Mouse (Mus musculus) liver, embryonic 15.5 days (tissue): ENCODE measurements around the gene Cdadc1. TPM values are rescaled to one million over a fixed set of nuclear protein-coding genes. Genes with fewer than 3 reads are reported as not detected.

Experiments
- ATAC-seq: fragments of 200-750 bp; cut with Nextera tagmentation; 2 replicates; pipeline ENCODE4 v1.8.0; 2017; ENCODE audit warnings: moderate number of reproducible peaks, mild to moderate bottlenecking, moderate library complexity; ENCODE audit not compliant: insufficient read depth
- H3K27ac ChIP-seq: fragments of 300-500 bp; sonication (generic); replicated peaks from 2 replicates; pipeline ENCODE4 v1.5.1; 2015; ENCODE audit warnings: mild to moderate bottlenecking, inconsistent platforms
- H3K27me3 ChIP-seq: fragments of 300-500 bp; sonication (generic); 2 replicates; pipeline ENCODE4 v1.6.1; 2015; ENCODE audit warnings: mild to moderate bottlenecking, inconsistent platforms
- H3K36me3 ChIP-seq: fragments of 300-500 bp; sonication (generic); replicated peaks from 2 replicates; pipeline ENCODE4 v1.6.1; 2015; ENCODE audit warnings: moderate library complexity, mild to moderate bottlenecking, inconsistent platforms
- H3K4me1 ChIP-seq: fragments of 300-500 bp; sonication (generic); replicated peaks from 2 replicates; pipeline ENCODE4 v1.6.1; 2015; ENCODE audit warnings: inconsistent platforms
- H3K4me2 ChIP-seq: fragments of 300-500 bp; sonication (generic); 2 replicates; pipeline ENCODE4 v1.6.1; 2015; ENCODE audit warnings: moderate library complexity, mild to moderate bottlenecking, inconsistent platforms
- H3K4me3 ChIP-seq: fragments of 300-500 bp; sonication (generic); replicated peaks from 2 replicates; pipeline ENCODE4 v1.5.1; 2015; ENCODE audit warnings: mild to moderate bottlenecking, inconsistent platforms
- H3K9ac ChIP-seq: fragments of 300-500 bp; sonication (generic); 2 replicates; pipeline ENCODE4 v1.6.1; 2015; ENCODE audit warnings: moderate library complexity, mild to moderate bottlenecking, inconsistent platforms
- H3K9me3 ChIP-seq: fragments of 300-500 bp; sonication (generic); replicated peaks from 2 replicates; pipeline ENCODE4 v1.6.1; 2016; ENCODE audit warnings: inconsistent platforms
- WGBS: fragments of 180-500 bp; shearing (Covaris S2); methylation state at CpG from one replicate; pipeline ENCODE4 v1.1.7; 2015; ENCODE audit warnings: mixed read lengths; ENCODE audit not compliant: insufficient replicate concordance; 5-methylcytosine and 5-hydroxymethylcytosine counted together
- polyA plus RNA-seq: library from polyadenylated mRNA; unstranded; fragments of >200 nt; fragmentation: Nextera tagmentation; extraction: Ambion mirVana; gene quantifications from 2 replicates; pipeline ENCODE4 v1.2.1, GENCODE M21; 2015

The Cdadc1 gene
- 15.0 and 15.8 TPM in 2 replicates for polyA plus RNA-seq

DNA sequence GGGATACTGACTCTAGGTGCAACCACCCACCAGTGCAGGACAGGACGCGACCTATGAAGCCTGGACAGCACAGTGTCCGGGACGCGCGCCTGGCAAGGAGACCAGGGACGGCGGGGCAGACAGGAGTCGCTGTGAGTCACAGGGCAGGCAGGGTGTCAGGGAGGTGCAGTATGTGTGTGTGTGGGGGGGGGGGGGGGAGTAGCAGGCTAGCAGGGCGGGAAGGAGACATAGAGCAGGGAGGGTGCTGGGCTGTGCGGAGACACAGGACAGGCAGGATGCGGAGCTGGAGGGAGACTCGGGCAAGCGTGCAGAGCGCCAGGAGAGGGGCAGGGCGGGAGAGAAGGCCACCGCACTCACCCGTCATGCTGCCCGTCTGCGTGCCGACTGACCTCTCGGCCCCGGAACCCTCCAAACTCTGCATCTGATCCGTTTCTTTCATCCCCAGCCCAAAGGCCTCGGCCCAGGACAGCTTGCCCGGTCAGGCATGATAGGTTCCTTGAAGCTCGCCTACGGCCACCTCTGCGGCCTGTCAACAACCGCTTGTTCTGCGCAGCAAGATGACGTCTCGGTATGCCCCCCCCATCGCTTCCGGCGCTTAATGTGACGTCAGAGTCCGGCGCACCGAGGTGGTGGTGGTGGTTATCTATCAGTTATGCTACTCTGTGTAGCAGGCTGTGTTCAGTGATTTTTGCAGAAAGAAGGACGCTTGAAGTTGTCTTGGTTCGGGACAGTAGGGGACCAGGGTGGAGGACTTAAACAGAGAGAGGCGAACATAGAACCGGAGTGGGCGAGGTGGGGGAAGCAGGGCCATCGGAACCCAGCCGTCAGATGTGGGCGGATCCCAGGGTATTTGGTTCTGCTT, at the start of gene Cdadc1:
Gene Cdadc1, minus strand, starts transcription at position 562 of the 862 bp plus-strand sequence.
- under 1% methylated on average over 48 of the region's 48 CpGs for WGBS
- no peaks in the 10 kb centered on the region for H3K9me3 ChIP-seq
- peak within 1 kb of the TSS; percentile 86 for H3K9ac ChIP-seq
- H3K4me3 ChIP-seq: peak within 1 kb of the TSS; percentile 92
- no peaks in the 10 kb centered on the region for H3K27me3 ChIP-seq
- ATAC-seq: peak; percentile 94
- peaks cover 14% of the 10 kb centered on the region for H3K4me1 ChIP-seq
- H3K27ac ChIP-seq: peak within 1 kb of the TSS; percentile 76
- H3K36me3 ChIP-seq: 0 out of 2 replicates have a peak, but pooled peaks cover 9% of the 10 kb centered on the region
- peak within 1 kb of the TSS; percentile 86 for H3K4me2 ChIP-seq

DNA sequence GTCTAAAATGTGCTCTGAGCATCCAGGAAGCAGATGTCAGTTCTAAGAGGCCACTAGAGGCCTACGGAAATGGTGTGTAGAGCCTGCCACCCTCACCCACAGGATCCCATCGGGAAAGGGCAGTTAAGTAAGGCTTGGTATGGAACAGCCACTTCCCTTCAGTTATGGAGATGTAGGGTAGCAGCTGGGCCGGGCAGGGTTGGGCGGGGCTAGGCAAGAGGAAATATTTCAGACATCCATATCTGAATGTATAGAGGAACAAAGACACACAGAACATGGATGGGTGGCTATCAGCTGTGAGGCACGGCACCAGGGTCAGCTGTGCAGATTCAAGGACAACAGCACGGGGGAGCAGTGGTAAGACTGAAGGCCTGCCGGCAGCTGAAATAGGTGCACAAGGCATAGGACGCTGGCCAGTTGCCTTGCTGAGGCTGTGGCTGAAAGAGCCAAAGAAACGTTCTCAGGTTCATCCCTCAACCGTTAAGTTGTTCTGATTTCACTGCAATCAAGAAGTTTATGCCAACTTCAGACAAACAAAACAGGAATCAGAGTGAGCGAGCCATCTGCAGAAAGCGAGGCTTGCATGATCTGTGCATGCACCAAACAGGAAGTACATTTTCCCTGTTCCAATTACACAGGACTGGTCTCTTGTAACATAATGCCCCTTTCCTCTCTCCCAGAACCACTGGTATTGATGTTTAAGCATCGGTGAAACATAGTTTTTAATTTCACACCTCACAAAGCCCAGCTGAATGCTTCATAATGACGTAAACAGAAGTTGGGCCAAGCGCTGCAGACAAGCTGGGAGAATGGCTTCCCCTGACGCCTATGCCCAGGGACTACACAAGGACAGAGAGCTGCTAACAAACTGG, 49.3 kb upstream of the Cdadc1 start:
- Histone ChIP-seq H3K27me3 (no peaks in the 10 kb centered on the region), H3K4me2 (no peak overlapping the region), H3K9me3 (no peaks in the 10 kb centered on the region), H3K36me3 (no peaks in the 10 kb centered on the region), H3K4me1 (0 out of 2 replicates have a peak, but pooled peaks cover 3% of the 10 kb centered on the region), H3K27ac (no peak overlapping the region), H3K4me3 (no peak overlapping the region), H3K9ac (no peak overlapping the region)
- WGBS: 49% methylated on average over 16 of the region's 16 CpGs
- ATAC-seq: no peak

DNA sequence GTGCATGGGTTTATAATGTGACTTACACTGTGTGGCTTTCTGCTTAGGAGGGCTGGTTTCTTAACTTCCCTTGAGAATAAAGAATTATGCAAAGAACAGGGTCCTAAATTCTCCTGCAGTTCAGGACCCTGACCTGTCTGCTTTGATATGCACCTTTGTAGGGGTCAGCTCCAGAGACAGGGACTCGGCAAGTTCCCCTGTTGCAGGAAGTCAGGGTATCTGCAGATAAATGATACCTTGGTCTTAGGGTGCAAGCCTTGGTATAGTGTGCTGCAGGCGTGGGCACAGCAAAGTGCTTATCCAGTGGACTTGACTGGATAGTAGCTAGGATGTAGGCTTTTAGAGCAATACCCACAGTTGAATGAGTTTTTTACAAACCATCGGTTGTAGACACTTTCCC, 47.1 kb upstream of the Cdadc1 start:
- Histone ChIP-seq H3K9me3 (no peaks in the 10 kb centered on the region), H3K9ac (no peak overlapping the region), H3K36me3 (no peaks in the 10 kb centered on the region), H3K4me3 (no peak overlapping the region), H3K27me3 (no peaks in the 10 kb centered on the region), H3K27ac (no peak overlapping the region), H3K4me1 (0 out of 2 replicates have a peak, but pooled peaks cover 3% of the 10 kb centered on the region), H3K4me2 (no peak overlapping the region)
- ATAC-seq: no peak
- 22% methylated on average over 3 of the region's 3 CpGs for WGBS

DNA sequence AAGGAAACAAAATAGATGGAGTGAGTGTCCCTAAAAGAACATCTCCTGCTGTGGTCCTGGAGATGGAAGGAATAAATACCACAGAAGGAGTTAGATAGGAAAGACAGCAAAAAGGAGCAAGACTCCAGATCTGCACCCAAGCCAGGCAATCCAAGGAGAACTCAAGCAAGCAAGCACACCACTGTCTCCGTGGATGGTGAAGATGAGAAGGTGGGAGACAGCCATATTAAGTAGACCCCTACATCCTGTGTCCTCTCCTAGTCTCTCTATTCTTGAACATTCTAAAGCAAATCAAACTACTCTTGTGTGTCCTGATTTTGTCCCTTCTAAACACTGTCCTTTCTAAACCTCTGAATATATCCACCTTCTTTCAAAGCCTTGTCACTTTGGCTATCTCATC, 46.4 kb upstream of the Cdadc1 start:
- 36% methylated on average over 1 of the region's 1 CpGs for WGBS
- no peak overlapping the region for H3K4me3 ChIP-seq
- H3K9me3 ChIP-seq: no peaks in the 10 kb centered on the region
- no peak overlapping the region for H3K27ac ChIP-seq
- no peak overlapping the region for H3K4me2 ChIP-seq
- H3K4me1 ChIP-seq: 0 out of 2 replicates have a peak, but pooled peaks cover 3% of the 10 kb centered on the region
- no peak for ATAC-seq
- H3K9ac ChIP-seq: no peak overlapping the region
- no peaks in the 10 kb centered on the region for H3K27me3 ChIP-seq
- H3K36me3 ChIP-seq: no peaks in the 10 kb centered on the region

DNA sequence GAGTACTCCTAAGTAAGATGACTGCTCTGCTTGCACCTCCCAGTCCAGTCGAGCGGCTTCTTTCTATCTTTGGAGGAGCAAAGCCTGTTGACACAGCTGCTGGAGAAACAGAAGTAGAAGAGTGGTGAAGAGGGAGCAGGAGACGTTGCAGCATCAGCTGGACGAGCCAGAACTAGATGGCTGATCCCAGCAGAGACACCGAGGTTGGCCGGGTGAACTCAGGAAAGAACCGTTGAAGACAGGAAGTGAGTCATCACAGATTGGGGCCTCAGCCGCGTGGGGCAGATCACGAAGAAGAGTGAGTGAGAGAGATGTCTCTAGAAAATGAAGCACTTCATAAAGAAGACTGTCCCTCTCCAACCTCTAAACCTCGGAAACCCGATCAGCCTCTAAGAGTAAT, 45.8 kb upstream of the Cdadc1 start:
- H3K9ac ChIP-seq: no peak overlapping the region
- 13% methylated on average over 12 of the region's 12 CpGs for WGBS
- no peaks in the 10 kb centered on the region for H3K36me3 ChIP-seq
- ATAC-seq: no peak
- H3K4me2 ChIP-seq: no peak overlapping the region
- no peaks in the 10 kb centered on the region for H3K27me3 ChIP-seq
- no peak overlapping the region for H3K4me3 ChIP-seq
- H3K27ac ChIP-seq: no peak overlapping the region
- H3K9me3 ChIP-seq: no peaks in the 10 kb centered on the region
- H3K4me1 ChIP-seq: 0 out of 2 replicates have a peak, but pooled peaks cover 3% of the 10 kb centered on the region

DNA sequence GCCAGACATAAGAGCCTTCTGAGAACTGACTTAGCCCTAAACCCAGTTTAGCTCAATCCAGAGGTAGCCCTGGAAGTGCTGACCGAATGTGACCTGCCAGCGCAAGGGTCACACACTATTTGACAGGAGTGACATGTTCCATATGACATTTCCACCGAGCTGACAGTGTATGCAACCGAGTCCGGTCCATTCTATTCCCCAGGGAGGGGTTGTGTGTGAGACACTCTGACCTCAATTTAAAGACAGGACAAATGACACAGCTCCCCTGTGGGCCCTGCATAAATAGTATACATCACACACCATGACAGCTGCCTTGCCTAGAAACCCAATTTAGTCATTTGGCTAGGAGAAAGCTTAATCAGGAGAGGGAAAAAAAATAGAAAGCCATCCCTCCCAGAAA, 44.1 kb upstream of the Cdadc1 start:
- Histone ChIP-seq H3K4me2 (no peak overlapping the region), H3K9me3 (no peaks in the 10 kb centered on the region), H3K4me1 (0 out of 2 replicates have a peak, but pooled peaks cover 3% of the 10 kb centered on the region), H3K9ac (no peak overlapping the region), H3K27ac (no peak overlapping the region), H3K36me3 (no peaks in the 10 kb centered on the region), H3K4me3 (no peak overlapping the region), H3K27me3 (no peaks in the 10 kb centered on the region)
- WGBS: 74% methylated on average over 5 of the region's 5 CpGs
- ATAC-seq: no peak

DNA sequence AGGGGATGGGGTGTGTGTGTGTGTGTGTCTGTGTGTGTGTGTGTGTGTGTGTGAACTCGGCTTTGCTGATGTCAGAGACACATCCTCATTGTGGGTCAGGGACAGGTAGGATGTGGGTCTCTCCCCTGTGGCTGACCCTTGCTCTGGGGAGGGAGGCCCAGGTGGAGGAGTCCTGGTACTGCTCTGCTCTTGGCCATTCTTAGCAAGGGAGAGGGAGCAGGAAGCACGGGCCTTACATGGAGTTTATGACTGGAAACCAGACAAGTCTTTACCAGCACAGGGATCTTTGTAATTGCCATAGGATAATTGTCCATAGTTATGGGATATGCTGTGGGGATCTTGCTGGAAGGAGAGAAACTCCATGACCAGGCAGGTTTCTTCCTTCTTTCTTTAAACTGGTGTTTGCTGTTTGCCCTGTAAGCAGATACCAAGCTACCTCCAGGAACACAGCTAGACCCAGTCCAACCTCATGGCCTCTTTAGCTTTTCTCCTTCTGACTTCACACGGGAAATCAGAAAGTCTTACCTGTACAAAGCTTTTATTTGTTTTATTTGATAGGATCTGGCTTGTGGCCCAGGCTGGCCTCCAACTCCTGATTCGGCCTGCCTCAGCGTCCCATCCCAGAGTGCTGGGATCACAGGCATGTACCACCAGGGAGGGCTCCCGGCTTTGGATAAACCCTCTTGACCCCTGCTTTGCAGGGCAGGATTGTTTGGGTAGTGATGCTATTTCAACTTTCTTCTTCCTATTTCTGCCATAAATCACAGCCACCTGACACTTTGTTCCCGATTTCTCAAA, 41.3 kb upstream of the Cdadc1 start:
- no peak overlapping the region for H3K4me3 ChIP-seq
- no peak overlapping the region for H3K9ac ChIP-seq
- H3K27me3 ChIP-seq: no peaks in the 10 kb centered on the region
- H3K4me1 ChIP-seq: no peaks in the 10 kb centered on the region
- no peaks in the 10 kb centered on the region for H3K9me3 ChIP-seq
- H3K4me2 ChIP-seq: no peak overlapping the region
- ATAC-seq: no peak
- H3K36me3 ChIP-seq: no peaks in the 10 kb centered on the region
- 52% methylated on average over 7 of the region's 7 CpGs for WGBS
- no peak overlapping the region for H3K27ac ChIP-seq

DNA sequence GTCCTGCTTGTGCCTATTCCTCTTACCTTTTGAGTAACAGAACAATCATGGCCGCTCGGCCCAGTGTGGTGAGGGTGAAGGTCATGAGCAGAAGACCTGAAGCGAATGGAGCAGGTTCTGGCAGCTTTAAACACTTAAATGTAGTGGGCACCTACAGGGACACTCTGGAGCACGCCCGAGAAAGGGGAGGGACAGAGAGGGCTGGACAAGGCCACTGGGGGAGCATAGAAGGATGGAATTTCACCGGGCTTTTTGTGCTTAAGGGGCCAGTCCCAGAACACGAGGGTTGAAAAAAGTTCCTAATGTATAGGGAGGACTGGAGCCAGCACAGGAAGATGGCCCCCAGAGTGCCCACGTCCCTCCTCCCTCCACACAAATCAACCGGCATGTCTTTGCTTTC, 36.2 kb upstream of the Cdadc1 start:
- WGBS: 67% methylated on average over 9 of the region's 9 CpGs
- no peak for ATAC-seq
- Histone ChIP-seq H3K9me3 (no peaks in the 10 kb centered on the region), H3K27ac (no peak overlapping the region), H3K9ac (no peak overlapping the region), H3K4me1 (no peaks in the 10 kb centered on the region), H3K27me3 (no peaks in the 10 kb centered on the region), H3K4me3 (no peak overlapping the region), H3K36me3 (no peaks in the 10 kb centered on the region), H3K4me2 (no peak overlapping the region)

DNA sequence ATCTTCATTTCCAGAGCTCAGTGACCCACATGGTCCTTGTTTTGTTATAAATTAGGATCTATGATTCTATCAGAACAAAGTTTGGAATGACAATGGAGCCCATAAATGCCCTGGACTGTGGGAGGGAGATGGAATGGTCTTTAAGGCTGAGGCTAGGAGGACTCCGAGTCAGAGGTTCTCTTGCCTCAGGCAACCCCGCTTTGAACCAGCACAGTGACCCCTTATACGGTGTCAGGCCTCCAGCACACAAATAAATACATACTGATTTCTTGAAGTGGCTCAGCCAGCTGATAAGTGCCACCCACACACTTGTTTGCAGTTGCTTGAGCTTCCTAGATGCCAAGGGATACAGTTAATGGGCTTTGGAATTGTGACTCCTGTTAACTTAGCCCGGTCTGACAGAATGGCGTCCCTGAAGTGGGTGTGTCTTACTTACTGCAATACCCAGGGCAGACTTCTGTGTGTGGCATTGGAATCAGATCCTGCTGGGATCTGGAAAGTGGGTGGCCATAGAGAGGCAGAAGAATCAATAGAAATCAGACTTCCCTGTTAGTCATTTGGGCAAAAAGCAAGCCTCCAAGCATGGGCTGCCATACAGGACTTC, 35.6 kb upstream of the Cdadc1 start:
- H3K4me1 ChIP-seq: no peaks in the 10 kb centered on the region
- no peak overlapping the region for H3K9ac ChIP-seq
- H3K27me3 ChIP-seq: no peaks in the 10 kb centered on the region
- H3K4me3 ChIP-seq: no peak overlapping the region
- no peak overlapping the region for H3K4me2 ChIP-seq
- H3K9me3 ChIP-seq: no peaks in the 10 kb centered on the region
- H3K36me3 ChIP-seq: no peaks in the 10 kb centered on the region
- 79% methylated on average over 5 of the region's 5 CpGs for WGBS
- ATAC-seq: no peak
- H3K27ac ChIP-seq: no peak overlapping the region

DNA sequence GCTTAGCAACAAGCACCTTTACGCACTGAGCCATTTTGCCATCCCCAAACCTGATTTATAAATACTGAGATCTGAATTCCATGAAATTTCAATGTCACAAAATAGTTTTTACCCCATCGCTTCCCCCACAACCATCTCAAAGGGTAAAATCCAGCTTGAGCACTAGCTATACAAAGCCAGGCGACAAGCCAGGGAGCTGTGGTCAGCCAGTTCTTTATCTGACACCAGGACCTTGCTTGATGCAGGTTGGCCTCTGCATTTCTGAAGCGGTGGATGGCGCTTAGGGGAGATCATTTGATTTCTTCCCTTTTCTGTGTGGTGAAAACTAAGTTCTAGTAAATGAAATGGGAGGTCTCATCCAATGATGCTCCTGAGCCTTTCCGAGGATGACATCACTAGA, 34.3 kb upstream of the Cdadc1 start:
- H3K4me2 ChIP-seq: no peak overlapping the region
- no peak for ATAC-seq
- H3K9ac ChIP-seq: no peak overlapping the region
- no peaks in the 10 kb centered on the region for H3K4me1 ChIP-seq
- 60% methylated on average over 6 of the region's 6 CpGs for WGBS
- no peak overlapping the region for H3K27ac ChIP-seq
- H3K36me3 ChIP-seq: no peaks in the 10 kb centered on the region
- H3K27me3 ChIP-seq: peaks cover 11% of the 10 kb centered on the region; the same call in 1 of the 2 replicates
- no peaks in the 10 kb centered on the region for H3K9me3 ChIP-seq
- no peak overlapping the region for H3K4me3 ChIP-seq
